Mouse (Mus musculus) midbrain, embryonic 11.5 days (tissue): Measurements from ENCODE around the gene Gp9. TPM values are rescaled to one million over a fixed set of nuclear protein-coding genes. Genes with fewer than 3 reads are reported as not detected.

Source experiments
- ATAC-seq: fragments of 200-750 bp; cut with Nextera tagmentation; 2 replicates; pipeline ENCODE4 v1.8.0; 2017; ENCODE audit warnings: moderate TSS enrichment, moderate library complexity; ENCODE audit not compliant: low FRiP score
- DNase-seq: peaks from one replicate; pipeline ENCODE4 v3.0.0; 2015; ENCODE audit warnings: low spot score; ENCODE audit errors: missing footprints
- H3K27ac ChIP-seq: fragments of 300-500 bp; sonication (generic); 2 replicates; pipeline ENCODE4 v1.5.1; 2014; ENCODE audit warnings: low read depth, low read length
- H3K27me3 ChIP-seq: fragments of 300-500 bp; sonication (generic); 2 replicates; pipeline ENCODE4 v1.6.1; 2014; ENCODE audit warnings: mild to moderate bottlenecking, low read length, moderate library complexity, mixed read lengths; ENCODE audit not compliant: control insufficient read depth, insufficient read depth
- H3K36me3 ChIP-seq: fragments of 300-500 bp; sonication (generic); 2 replicates; pipeline ENCODE4 v1.6.1; 2014; ENCODE audit warnings: mild to moderate bottlenecking, low read length, moderate library complexity, mixed read lengths; ENCODE audit not compliant: control insufficient read depth, insufficient read depth
- H3K4me1 ChIP-seq: fragments of 300-500 bp; sonication (generic); 2 replicates; pipeline ENCODE4 v1.6.1; 2014; ENCODE audit warnings: low read length; ENCODE audit not compliant: control insufficient read depth, insufficient read depth
- H3K4me2 ChIP-seq: fragments of 300-500 bp; sonication (generic); 2 replicates; pipeline ENCODE4 v1.6.1; 2014; ENCODE audit warnings: mild to moderate bottlenecking, moderate library complexity
- H3K4me3 ChIP-seq: fragments of 300-500 bp; sonication (generic); 2 replicates; pipeline ENCODE4 v1.5.1; 2014; ENCODE audit warnings: low read depth, low read length
- H3K9ac ChIP-seq: fragments of 300-500 bp; sonication (generic); 2 replicates; pipeline ENCODE4 v1.6.1; 2014; ENCODE audit warnings: low read length
- H3K9me3 ChIP-seq: fragments of 300-500 bp; sonication (generic); 2 replicates; pipeline ENCODE4 v1.6.1; 2016; ENCODE audit warnings: low read length; ENCODE audit not compliant: control insufficient read depth
- WGBS: fragments of 180-500 bp; shearing (Covaris S2); extraction: QIAGEN DNeasy Blood & Tissue Kit; methylation state at CpG from one replicate; pipeline ENCODE4 v1.1.7; 2014; 5-methylcytosine and 5-hydroxymethylcytosine counted together
- polyA plus RNA-seq: library from polyadenylated mRNA; unstranded; fragments of >200 nt; fragmentation: Nextera tagmentation; extraction: Ambion mirVana; gene quantifications from 2 replicates; pipeline ENCODE4 v1.2.1, GENCODE M21; 2014

Gene Gp9
- polyA plus RNA-seq, 1 experiment from 2014 or later = 2.5 TPM

- DNase-seq (no peak), ATAC-seq (no peak)
- no peak overlapping the region for H3K27ac ChIP-seq
- no peak overlapping the region for H3K9ac ChIP-seq
- WGBS = 85% methylated on average over 4 of the region's 4 CpGs
- peaks cover 42% of the 10 kb centered on the region for H3K4me1 ChIP-seq
- H3K9me3 ChIP-seq = no peaks in the 10 kb centered on the region
- H3K4me3 ChIP-seq = no peak overlapping the region
- H3K4me2 ChIP-seq = no peak overlapping the region
- H3K36me3 ChIP-seq = no peaks in the 10 kb centered on the region
- H3K27me3 ChIP-seq = peaks cover 21% of the 10 kb centered on the region
Measured at GRCm38 (mm10) chr6:87736923-87737322, 40.9 kb upstream of the Gp9 start.

GRCm38 (mm10) chr6:87737921-87738626 lies 39.8 kb upstream of the Gp9 start:
- 27% methylated on average over 4 of the region's 4 CpGs for WGBS
- peak overlapping the region; percentile 44 for H3K9ac ChIP-seq

GRCm38 (mm10) chr6:87739898-87740297 lies 38.0 kb upstream of the Gp9 start:
- Histone ChIP-seq H3K9me3 (no peaks in the 10 kb centered on the region), H3K4me1 (peaks cover 21% of the 10 kb centered on the region), H3K9ac (no peak overlapping the region), H3K27me3 (no peaks in the 10 kb centered on the region), H3K36me3 (no peaks in the 10 kb centered on the region), H3K4me3 (no peak overlapping the region), H3K27ac (no peak overlapping the region), H3K4me2 (no peak overlapping the region)
- DNase-seq (no peak), ATAC-seq (no peak)
- WGBS = 72% methylated on average over 6 of the region's 6 CpGs

More at GRCm38 (mm10) chr6:87737921-87738626, 39.8 kb upstream of the Gp9 start:
- ATAC-seq (peak; percentile 87), DNase-seq (peak; percentile 94)
- H3K9me3 ChIP-seq = no peaks in the 10 kb centered on the region
- peak overlapping the region; percentile 81 for H3K27ac ChIP-seq
- peaks cover 31% of the 10 kb centered on the region for H3K4me1 ChIP-seq
- no peak overlapping the region for H3K4me3 ChIP-seq
- peak overlapping the region; percentile 10; the same call in 1 of the 2 replicates for H3K4me2 ChIP-seq
- H3K27me3 ChIP-seq = peaks cover 9% of the 10 kb centered on the region
- H3K36me3 ChIP-seq = no peaks in the 10 kb centered on the region

GRCm38 (mm10) chr6:87740496-87740895 lies 37.4 kb upstream of the Gp9 start:
- H3K27me3 ChIP-seq = no peaks in the 10 kb centered on the region
- ATAC-seq = no peak
- H3K9me3 ChIP-seq = no peaks in the 10 kb centered on the region
- no peak overlapping the region for H3K4me2 ChIP-seq
- no peak for DNase-seq
- H3K9ac ChIP-seq = no peak overlapping the region
- H3K4me1 ChIP-seq = peaks cover 21% of the 10 kb centered on the region
- no peak overlapping the region; the same call in 1 of the 2 replicates for H3K27ac ChIP-seq
- no peaks in the 10 kb centered on the region for H3K36me3 ChIP-seq
- H3K4me3 ChIP-seq = no peak overlapping the region

DNA sequence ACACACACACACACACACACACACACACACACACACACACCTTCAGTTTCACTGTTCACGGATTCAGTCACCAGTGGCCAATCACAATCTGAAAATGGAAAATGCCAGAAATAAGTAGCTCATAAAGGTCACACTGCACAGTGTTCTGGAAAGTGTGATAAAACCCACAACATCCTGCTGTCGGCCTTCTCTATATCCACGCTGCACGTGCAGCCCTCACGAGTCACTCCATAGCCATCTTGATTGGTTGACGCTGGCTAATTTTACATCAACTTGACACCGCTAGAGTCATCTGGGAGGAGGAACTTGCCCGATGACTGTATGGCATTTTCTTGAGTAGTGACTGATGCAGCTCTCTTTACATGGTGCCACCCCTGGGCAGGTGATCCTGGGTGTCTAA lies 35.9 kb upstream of the Gp9 start:
- Histone ChIP-seq H3K27me3 (no peaks in the 10 kb centered on the region), H3K27ac (no peak overlapping the region), H3K9ac (no peak overlapping the region), H3K4me3 (no peak overlapping the region), H3K9me3 (no peaks in the 10 kb centered on the region), H3K36me3 (no peaks in the 10 kb centered on the region), H3K4me2 (no peak overlapping the region), H3K4me1 (peaks cover 21% of the 10 kb centered on the region)
- DNase-seq = no peak
- ATAC-seq = no peak
- WGBS = 92% methylated on average over 8 of the region's 8 CpGs

DNA sequence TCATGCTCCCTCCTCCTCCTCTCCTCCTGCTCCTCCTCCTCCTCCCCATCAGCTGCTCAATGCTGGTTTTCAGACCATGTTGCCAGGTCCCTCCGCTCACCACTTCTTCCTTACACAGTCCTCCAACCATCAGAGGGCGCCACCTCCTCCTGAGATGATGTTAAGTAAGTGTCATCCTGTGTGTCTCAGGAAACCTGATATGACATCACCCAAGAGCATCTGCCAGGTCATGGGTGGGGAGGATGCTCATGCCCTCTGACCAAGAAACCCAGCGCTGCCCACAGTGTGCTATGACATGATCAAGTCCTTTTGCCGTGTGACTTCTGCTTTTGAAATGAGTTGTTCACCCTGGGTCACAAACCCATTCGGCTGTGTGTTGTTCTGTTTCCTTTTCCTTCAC lies 35.1 kb upstream of the Gp9 start:
- peaks cover 16% of the 10 kb centered on the region for H3K4me1 ChIP-seq
- no peak overlapping the region for H3K27ac ChIP-seq
- H3K4me3 ChIP-seq = no peak overlapping the region
- H3K9ac ChIP-seq = no peak overlapping the region
- H3K4me2 ChIP-seq = no peak overlapping the region
- DNase-seq = no peak
- H3K27me3 ChIP-seq = no peaks in the 10 kb centered on the region
- ATAC-seq = no peak
- H3K36me3 ChIP-seq = no peaks in the 10 kb centered on the region
- no peaks in the 10 kb centered on the region for H3K9me3 ChIP-seq
- 73% methylated on average over 5 of the region's 5 CpGs for WGBS

DNA sequence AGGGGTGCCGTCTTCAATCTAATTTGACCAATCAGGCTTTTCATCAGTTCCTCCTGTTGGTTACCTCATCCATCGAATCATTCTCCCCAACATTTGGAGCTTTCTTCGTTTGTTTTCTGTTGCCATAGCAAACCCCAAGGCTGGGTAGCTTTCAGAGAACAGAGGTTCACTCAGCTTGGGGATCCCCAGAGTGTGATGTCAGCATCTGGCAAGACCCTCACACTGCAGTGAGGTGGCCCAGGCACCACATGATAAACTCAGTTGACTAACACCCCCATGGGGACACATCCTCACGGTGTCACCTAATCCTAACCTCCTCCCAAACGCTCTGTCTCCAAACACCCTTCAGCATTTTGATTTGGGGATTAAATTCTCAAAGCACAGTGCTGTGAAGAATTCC lies 34.6 kb upstream of the Gp9 start:
- ATAC-seq (no peak), DNase-seq (no peak)
- H3K27ac ChIP-seq = no peak overlapping the region
- no peaks in the 10 kb centered on the region for H3K9me3 ChIP-seq
- no peak overlapping the region for H3K4me3 ChIP-seq
- H3K9ac ChIP-seq = no peak overlapping the region
- H3K4me1 ChIP-seq = peaks cover 11% of the 10 kb centered on the region
- WGBS = 67% methylated on average over 5 of the region's 5 CpGs
- no peak overlapping the region for H3K4me2 ChIP-seq
- H3K36me3 ChIP-seq = no peaks in the 10 kb centered on the region
- no peaks in the 10 kb centered on the region for H3K27me3 ChIP-seq

GRCm38 (mm10) chr6:87744632-87745031 lies 33.2 kb upstream of the Gp9 start:
- Histone ChIP-seq H3K9ac (no peak overlapping the region), H3K9me3 (no peaks in the 10 kb centered on the region), H3K27me3 (no peaks in the 10 kb centered on the region), H3K36me3 (no peaks in the 10 kb centered on the region), H3K4me1 (no peaks in the 10 kb centered on the region), H3K27ac (no peak overlapping the region), H3K4me2 (no peak overlapping the region), H3K4me3 (no peak overlapping the region)
- 88% methylated on average over 3 of the region's 3 CpGs for WGBS
- ATAC-seq = no peak
- DNase-seq = no peak

DNA sequence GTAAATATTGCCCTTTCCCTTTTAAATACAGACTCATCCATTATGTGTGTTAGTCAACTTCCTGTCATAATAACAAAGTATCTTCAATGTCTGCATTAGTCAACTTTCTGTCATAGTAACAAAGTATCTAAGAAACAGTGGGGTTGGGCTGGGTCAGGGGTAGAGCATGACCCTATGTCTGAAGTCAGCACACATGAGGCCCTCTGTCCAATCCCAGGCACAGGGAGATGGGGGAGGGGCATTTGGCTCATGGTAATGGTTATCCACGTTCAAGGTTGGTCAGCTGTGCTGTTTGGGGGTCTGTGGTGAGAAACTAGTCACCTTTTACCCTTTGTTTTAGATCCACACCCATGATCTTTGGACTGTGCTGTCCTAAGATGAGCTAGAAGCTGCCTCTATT lies 32.6 kb upstream of the Gp9 start:
- H3K36me3 ChIP-seq = no peaks in the 10 kb centered on the region
- H3K27ac ChIP-seq = no peak overlapping the region
- WGBS = 50% methylated on average over 1 of the region's 1 CpGs
- DNase-seq (no peak), ATAC-seq (no peak)
- no peak overlapping the region for H3K9ac ChIP-seq
- no peaks in the 10 kb centered on the region for H3K27me3 ChIP-seq
- no peaks in the 10 kb centered on the region for H3K4me1 ChIP-seq
- no peaks in the 10 kb centered on the region for H3K9me3 ChIP-seq
- no peak overlapping the region for H3K4me3 ChIP-seq
- H3K4me2 ChIP-seq = no peak overlapping the region
